Mouse (Mus musculus) activated CD4-positive, CD25-positive, alpha-beta regulatory T cell, adult 4 months (primary cell): ENCODE data around the gene Slc22a26. TPM values are rescaled to one million over a fixed set of nuclear protein-coding genes. Genes with fewer than 3 reads are reported as not detected.
"Not testable (repeated sequence)": the region's sequence is repeated elsewhere in the genome, so short reads cannot be mapped to it uniquely, and the experiment has no call there.

ENCODE experiments used
- ATAC-seq: one replicate; pipeline ENCODE4 v1.8.0; 2017
- polyA plus RNA-seq, 2 experiments: library from polyadenylated mRNA; unstranded; fragments of 100-300 nt; shearing (Covaris generic); gene quantifications; one replicate each; pipeline ENCODE4 v1.2.1; 2017

Gene Slc22a26
- polyA plus RNA-seq = not detected

DNA sequence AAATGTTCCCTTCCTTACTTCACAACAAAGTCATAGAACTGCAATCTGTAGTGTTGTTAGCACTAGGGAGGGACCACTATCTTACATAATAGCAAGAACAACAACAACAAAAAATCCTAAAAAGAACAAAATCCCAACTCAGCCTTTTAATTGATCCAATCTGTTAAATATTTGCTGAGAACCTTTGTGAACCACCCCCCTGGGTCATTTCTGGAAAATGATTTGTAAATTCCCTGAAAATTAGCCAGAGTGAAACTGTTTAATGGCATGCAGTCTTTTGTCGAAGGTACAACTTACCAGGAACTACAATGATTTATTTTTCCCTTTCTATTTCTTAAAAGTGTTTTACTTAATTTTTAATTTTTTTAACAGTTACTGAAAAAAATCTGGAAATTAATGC, at the start of gene Slc22a26:
Slc22a26 (minus strand) TSS at position 97 of the 400 bp plus-strand sequence.
- ATAC-seq = no peak

DNA sequence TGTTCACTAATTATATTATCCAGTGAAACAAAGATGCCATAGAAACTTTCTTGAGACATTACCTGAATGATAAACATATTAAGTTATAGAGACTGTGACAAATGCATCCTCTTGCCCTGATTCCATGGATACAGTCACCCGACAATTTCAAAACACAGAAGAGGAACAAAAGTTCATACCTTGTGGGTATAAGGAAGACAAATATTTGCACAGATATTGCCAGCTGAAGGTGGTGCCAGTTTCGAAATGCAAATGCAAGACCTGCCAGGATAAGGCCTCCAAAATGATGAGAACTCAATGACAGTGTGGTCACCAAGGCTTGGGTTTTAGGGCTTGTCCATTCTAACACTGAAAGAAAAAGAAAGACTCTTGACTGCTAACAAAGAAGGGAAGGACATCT, 27.4 kb upstream of the Slc22a26 start:
- ATAC-seq = no peak

DNA sequence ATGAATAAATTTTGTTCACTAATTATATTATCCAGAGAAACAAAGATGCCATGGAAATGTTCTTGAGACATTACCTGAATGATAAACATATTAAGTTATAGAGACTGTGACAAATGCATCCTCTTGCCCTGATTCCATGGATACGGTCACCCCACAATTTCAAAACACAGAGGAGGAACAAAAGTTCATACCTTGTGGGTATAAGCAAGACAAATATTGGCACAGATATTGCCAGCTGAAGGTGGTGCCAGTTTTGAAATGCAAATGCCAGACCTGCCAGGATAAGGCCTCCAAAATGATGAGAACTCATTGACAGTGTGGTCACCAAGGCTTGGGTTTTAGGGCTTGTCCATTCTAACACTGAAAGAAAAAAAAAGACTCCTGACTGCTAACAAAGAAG, 11.9 kb downstream of the Slc22a26 start:
- no peak for ATAC-seq

DNA sequence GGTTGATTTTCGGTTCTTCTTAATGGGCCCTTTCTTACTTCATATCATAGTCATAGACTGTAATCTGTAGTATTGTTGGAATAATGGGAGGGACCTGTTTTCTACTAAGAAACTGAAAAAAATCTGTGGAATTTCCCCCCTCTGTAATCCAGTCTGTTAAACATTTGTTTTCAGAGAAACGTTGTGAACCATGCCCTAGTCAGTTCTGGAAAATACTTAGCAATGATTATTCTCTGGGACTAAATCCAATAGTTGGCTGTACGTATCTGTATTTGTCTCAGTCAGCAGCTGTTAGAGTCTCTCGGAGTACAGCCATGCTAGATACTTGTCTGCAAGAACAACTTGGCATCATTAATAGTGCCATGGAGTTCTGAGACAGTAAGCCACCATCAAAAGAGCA, 27.2 kb downstream of the Slc22a26 start:
- ATAC-seq = no peak

DNA sequence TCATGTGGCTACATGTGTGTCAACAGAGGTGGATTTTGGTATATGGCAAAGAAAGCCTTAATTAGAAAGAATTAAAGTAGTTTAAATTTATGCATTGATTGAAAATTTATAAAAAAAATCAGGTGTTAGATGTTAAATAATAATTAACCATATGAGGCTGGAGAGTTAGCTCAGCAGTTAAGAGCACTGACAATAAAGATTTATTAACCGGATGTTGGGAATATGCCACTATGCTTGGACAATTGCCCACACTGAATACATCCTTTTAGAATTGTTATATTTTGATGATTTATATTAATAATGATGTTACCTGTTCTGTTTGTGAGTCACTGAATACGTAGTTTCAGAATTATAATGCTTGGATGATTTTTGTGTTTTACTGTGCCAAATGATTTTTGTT, 36.3 kb downstream of the Slc22a26 start:
- ATAC-seq = no peak

DNA sequence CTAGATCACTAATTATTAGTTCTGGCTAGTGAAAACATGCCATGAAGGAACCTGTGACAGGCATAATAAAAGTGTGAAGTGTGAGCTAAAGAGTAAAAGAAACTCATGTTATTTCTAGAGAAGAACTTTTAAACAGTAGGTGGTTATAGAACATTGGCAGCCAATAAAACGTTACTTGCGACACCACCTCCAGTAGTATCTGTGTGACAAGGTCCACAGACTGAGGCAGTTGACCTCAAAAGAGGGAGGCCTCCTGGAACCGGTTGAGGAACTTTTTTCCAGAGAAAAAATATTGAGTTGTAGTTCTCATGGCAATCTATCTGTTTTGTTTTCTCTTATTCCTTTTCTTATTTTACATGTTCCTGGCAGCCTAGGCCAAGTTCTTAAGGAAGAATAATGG, 36.9 kb downstream of the Slc22a26 start:
- no peak for ATAC-seq

DNA sequence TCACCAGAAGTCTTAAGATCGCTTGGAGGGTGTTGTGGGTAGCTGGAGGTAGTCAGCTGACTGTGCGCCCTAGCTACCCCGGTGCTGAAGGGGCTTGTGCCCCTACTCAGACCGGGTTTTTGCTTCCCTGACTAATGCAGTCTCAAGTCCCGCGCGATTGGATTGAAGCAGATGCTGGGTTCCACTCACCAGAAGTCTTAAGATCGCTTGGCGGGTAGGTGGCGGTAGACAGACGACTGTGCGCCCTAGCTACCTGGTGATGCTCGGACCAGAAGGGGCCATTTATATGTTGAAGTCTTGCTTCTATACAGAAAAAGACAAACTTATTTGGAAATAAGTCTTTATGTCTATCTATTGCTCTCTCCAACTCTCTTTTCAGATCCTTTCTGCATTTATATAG, 49.1 kb downstream of the Slc22a26 start:
- ATAC-seq = not testable (repeated sequence)

Other genes with a start within 250 kb of the Slc22a26 start
- 10 to 100 TPM; 84.0 to 95.7 TPM for gene Pla2g16, start 245.2 kb downstream of the Slc22a26 start, polyA plus RNA-seq
- gene Lgals12, start 195.5 kb downstream of the Slc22a26 start, polyA plus RNA-seq = not detected
- gene Hrasls5, start 190.1 kb downstream of the Slc22a26 start, polyA plus RNA-seq = not detected
- not detected for gene Slc22a19, start 91.4 kb downstream of the Slc22a26 start, polyA plus RNA-seq
- gene Slc22a27, start 163.4 kb upstream of the Slc22a26 start, polyA plus RNA-seq = not detected